Mouse (Mus musculus): ENCODE data around the gene Nup210.
"Not testable (repeated sequence)": the region's sequence is repeated elsewhere in the genome, so short reads cannot be mapped to it uniquely, and the experiment has no call there.

The Nup210 gene

DNA sequence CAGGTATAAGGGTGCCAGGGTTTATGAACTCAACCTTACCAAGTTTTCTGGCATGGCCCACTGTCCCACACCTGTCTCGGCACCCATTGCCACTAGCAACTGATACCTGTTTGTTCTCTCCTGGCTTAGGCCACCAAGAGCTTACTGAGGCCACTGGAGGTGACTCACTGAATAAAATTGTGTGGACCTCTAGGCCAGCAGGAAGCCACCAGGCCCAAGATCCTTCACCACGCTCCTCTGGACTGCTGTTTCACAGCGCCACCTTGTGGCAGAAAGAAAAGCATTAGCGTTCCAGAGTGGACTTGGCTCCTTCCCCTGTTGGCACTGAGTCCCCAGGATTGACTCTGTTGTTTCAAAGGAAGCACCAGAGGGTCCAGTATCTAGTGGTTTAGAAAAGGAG lies 23.2 kb upstream of the Nup210 start:
- DNase-seq (ENCODE audit: low spot score in 2 of 2): peak; percentile 79 to 80

DNA sequence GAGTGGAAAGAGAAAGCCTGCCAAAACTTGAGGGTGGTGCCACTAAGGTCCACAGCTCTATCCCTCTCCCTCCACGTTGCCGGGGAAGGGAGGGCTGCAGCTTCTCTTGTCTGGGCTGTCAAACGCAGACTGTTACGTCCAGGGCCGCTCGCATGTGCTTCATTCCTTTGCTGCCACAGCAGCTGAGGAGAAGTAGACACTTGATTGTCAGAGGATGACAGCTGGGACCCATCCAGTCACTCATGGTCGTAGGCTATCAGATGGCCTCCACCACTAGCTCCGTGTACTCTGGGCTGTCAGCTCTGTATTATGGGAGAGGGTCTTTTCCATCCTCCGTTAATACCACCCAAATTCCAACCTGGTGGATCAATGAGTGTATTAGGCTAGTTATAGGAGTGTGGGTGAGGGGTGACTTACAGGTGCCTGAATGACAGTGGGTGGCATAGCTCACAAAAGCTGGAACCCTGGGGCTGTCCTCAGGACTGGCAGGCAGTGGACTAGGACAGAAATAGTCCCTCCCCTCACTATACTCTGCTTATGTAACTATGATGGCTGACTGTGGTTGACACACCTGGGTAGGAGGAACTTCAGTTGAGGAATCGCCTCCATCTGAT lies 20.8 kb upstream of the Nup210 start:
- DNase-seq (ENCODE audit: low spot score in 2 of 2): no peak

DNA sequence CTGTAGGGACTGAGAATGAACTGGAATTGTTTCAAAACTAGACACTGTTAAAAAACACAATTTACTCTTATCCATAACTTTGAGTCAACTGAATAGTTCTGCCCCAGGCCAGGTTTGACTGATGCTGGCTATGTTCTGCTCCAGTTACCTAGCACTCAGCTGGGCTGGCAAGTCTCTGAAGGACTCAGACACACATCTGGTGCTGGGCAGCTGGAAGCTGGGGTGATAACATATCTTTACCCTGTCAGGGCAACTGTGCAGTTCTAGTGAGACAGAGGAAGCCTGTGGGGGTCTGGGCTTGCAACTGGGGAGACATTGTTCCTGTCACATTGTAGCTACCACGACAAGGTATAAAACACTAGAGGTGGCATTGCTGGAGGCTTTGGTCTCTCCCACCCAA lies 14.2 kb upstream of the Nup210 start:
- DNase-seq (ENCODE audit: low spot score in 2 of 2): no peak

DNA sequence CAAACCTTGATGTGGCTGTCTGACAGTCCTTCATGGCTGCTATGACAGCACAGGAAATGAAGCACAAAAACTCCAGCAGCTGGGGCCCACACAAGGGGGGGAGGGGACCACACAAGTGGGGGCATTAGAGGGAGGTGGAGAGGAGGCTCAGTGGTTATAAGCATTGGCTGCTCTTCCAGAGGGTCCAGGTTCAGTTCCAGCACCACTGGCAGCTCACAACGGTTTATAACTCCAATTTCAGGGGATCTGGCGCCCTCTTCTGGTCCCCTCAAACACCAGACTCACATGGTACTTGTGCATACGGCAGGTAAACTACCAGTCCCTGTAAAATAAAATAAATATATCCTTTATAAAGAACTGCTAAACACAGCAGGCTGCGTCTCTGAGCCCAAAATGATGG lies 12.4 kb upstream of the Nup210 start:
- DNase-seq (ENCODE audit: low spot score in 2 of 2): no peak

DNA sequence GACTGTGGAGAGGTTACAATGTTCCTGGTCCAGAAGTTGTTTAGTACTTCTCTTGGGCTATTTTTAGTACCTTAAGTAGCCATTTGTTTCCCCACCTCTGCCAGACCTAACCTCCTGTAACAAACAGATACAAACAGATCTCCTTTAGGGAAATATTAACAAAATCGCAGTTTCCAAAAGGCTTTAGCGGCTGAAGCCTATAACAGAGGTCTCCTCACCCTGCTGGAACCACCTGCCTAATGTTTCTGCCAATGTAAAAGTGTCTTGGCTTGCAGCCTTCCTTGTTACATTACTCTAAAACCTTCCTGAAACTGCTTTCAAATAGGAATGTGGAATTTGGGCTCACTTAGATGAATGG lies 8.6 kb upstream of the Nup210 start:
- DNase-seq (ENCODE audit: low spot score in 2 of 2): no peak

DNA sequence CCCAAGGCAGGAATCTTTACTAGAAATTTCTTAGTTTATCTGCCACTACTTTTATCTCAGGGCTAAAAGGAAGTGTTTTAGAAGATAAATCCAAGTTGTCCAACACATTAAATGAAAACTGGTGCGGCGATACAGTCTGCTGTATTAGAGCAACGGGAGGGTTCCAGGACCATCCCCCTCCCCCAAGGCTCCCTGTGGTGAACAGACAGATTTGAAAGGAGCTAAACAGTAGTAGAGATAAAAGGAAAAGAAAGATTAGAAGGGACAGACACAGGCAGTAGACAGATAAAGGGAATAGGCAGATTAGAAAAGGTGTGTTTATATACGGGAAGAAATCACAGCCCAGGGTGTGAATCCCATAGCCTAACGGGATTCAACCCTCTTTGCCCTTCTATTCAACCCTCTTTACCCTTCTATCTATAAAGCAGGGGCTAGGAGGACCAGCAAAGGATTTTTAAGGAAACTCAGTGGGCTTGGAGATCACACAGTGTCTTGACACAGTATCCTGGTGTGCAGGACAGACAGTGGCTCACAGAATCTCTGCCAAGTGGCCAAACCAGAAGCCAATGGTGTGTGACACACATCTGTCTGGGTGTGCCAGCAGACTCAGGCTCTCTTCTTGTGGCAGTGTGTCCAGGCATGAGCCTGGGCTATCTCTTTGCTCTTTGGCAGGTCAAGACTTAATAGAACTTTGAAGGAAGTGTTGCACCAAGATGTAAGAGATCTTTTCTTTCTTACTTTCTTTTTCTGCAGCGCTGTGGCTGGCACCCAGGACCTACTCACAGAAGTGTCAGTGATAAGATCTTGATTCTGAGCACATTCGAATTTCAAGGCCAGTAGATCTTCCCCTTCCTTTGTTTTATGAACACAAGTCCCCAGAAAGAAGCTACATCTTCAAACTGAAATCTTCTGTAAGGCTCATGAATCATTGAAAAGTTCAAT lies 7.9 kb upstream of the Nup210 start:
- no peak for DNase-seq (ENCODE audit: low spot score in 2 of 2)

DNA sequence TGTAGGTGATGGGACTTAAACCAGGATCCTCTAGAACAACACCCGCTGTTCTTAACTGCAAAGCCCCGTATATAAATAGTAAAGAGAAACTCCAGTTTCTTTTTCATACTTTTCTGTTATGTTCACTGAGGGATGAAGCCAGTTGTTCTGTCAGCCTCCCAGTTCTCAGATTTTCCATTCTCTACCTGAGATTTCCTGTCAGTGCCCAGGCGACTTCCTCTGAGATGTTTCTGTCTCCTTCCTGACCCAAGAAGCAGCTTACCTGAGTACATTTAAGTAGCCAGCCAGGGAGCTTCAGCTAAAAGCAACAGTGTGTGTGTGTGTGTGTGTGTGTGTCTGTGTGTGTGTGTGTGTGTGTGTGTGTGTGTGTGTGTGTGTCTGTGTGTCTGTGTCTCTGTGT lies 6.8 kb upstream of the Nup210 start:
- DNase-seq (ENCODE audit: low spot score in 2 of 2): no peak

DNA sequence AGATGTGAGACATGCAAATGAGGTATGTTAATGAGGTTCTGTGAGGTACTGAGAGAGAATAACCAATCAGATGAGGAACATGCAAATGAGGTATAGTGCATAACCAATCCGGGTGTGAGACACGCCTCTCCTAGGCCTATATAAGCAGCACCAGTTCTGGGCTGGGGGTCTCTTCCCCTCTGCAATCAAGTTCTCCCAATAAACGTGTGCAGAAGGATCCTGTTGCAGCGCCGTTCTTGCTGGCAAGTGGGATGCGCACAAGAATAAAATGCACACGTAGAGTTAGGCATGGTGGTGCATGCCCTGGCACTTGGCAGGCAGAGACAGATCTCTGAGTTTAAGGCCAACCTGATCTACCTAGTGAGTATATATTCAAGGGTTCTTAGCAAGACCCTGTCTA lies 4.5 kb upstream of the Nup210 start:
- not testable (repeated sequence) for DNase-seq (ENCODE audit: low spot score in 2 of 2)

DNA sequence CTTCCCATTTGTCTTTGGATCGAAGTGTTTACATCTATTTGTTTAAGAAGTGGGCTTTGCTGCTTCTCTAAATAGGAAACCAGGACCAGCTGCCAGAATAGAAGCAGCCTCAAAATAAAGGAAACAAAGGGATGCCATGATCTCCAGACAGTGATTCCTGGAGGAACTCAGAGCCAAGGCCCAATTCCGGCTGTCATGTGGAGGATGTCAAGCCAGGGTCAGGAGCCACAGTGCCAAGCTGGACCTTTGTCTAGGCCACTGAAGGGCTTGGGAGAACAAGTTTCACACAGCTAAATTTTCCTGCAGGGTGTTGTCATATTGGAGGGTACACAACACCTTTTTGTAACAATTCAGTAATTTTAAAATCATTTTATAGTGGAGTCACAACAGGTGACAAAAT lies 3.6 kb upstream of the Nup210 start:
- no peak for DNase-seq (ENCODE audit: low spot score in 2 of 2)

DNA sequence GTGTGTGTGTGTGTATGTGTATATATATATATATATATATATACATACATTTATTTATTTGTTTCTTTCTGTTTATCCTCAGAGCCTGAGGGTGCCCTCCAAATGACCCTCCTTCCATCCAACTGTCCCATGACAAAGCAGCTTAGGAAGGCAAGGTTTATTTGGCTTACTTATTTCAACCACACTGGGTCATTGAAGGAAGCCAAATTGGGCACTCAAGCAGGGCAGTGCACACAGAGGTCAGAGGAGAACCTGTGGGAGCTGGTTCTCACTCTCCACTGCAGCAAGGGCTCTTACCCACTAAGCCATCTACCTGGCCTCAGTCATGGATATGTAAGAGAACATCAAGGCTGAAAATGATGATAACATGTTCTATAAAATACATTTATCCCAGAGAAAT lies 1.9 kb upstream of the Nup210 start:
- no peak for DNase-seq (ENCODE audit: low spot score in 2 of 2)

DNA sequence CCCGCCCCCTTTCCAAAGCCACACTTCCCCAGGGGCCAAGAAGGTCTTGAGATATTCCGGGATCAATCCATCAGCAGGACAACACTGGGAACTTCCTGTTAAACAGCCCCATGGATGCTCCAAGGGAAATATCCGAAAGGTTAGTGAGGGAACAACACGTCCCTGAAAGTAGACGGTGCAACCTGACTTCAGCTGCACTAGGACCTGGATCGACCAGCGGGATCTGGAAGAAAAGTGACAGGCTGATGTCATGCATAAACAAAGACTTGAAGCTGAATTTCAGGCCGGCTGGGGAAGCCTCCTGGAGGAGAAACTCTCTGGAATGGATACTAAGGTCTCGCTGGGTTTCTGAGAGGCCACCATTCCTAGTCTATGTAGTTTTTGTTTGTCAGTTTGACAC lies 520 bp upstream of the Nup210 start:
- peak in 1 of 2 experiments; percentile 9 for DNase-seq (ENCODE audit: low spot score in 2 of 2)

DNA sequence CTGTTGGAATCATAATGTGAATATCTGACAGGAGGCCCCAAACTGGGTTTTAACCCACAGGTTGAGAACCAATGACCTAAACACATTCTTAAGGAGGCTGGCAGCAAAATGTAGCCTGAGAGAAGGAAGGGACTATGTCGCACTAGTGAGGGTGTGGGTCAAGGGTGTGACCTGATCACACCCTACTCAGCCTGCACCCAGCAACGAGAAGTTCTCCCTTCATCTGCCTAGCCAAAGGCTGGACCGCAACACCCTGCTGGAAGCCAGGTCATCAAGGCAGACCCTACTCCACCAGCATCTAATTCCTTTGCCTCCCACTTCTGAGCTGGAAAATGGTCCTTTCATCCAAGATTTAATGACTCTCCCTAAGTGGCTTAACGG lies 776 bp downstream of the Nup210 start:
- no peak for DNase-seq (ENCODE audit: low spot score in 2 of 2)

DNA sequence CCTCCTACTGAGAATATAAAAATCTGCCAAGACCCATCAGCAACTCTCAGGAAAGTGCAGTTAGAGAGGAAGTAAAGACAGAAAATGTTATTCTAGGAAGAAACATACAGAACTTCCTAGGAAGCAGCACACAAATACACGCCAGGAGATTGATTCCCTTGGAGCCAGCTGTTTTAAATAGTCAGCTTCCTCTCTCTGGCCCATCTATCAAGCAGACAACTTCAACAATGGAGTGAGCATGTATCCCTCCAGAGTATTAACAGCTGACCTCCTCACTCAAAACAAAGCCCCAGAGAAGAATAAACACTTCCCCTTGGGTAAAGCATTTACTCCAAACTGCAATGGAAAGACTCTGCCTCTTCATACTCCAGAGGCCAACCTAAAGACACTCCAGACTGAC lies 1.5 kb downstream of the Nup210 start:
- no peak for DNase-seq (ENCODE audit: low spot score in 2 of 2)

DNA sequence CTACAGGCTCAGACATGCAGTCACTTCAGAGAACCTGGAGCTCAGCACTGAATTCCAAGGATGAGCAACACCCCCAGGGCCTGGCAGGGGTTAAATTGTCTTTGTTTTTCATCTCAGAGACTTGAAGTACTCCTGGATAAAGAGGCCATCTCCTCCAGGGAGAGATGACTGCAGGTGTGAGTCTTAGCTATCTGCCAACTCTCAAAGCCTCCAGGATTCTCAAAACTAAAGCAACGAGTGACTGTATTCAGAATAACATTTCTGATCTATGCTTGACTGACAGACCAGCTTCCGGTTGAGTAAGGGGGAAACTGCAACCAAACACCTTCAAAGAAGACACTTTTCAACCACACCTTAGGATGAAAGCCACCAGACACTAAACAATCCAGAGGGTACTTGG lies 1.9 kb downstream of the Nup210 start:
- no peak for DNase-seq (ENCODE audit: low spot score in 2 of 2)

DNA sequence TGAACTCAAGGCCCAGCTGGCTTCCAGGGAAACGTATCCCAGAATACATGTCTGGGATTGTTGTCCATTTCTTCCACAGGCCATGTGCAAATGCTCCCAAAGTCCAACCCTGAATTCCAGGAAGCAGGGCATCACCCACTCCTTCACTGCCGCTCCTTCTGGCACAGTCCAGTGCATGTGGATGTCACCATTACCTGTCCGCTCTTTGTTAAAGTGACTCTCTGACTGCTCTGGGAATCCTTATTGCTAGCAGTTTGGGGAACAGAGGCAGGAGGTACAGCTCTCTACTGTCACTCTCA lies 4.7 kb downstream of the Nup210 start:
- DNase-seq (ENCODE audit: low spot score in 2 of 2): no peak

DNA sequence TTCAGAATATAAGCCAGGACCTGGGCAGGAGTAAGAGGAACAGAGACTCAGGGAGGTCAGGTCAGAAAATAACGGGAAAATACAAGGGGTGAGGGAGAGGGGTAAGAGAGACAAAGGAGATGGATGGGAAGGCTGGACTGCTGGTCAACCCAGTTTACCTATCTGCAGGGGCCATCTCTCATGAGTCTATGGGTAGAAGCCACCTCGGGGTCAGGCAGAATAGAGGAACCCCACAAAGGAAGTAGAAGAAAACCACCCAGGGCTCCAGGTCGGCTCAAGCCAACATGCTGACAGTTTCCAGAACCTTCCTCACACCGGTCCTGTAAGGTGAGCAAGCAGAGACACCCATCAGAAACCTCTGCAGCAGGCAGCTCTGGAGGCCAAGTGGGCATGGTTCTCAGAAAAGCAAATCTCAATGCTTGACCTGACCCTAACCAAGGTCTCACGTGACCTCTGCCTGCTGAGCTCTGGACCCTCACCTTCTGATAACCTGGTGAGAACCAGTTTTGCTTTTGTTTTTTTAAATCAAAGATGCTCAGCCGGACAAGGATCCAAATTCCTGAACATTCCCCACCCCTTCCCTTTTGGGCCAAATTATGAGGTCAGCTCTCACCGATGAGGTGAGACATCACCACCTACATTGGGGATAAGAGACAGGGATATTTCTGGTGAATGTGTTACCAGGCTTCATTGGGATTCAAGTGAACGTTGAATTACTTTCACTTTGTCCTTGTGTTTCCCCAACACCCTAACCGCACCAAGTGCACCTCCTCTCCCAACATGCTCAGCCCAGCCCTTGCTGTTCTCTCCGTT lies 5.3 kb downstream of the Nup210 start:
- DNase-seq (ENCODE audit: low spot score in 2 of 2): no peak

DNA sequence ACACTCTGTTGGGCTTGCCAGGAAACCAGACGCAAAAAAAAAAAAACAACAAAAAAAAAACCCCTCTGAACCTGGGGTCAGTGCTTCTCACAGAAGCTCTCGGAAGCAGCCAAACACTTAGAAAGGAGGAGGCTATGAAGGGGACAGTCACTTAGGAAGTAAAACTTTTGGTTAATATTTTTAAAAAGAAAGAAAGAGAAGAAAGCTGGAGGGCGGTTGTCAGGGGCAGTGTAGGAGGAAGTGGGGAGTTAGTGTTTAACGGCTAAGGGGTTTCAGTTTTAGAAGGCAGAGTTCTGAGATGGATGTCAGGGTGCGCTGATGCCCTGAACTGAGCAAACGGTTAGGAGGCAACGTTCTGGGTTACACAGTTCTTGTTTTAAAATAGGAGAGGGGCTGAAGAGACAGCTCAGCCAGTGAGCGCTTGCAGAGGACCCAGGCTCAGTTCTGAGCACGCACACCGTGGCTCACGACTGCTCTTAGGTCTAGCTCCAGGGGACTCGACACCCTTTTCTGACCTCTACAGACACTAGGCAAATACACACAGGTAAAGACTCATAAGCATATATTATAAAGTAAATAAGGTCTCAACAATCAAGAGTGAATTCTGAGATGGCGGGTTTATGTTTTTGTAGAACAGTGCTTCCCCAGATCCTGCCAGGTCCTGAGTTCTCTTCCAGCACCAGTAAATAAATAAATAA lies 6.2 kb downstream of the Nup210 start:
- no peak for DNase-seq (ENCODE audit: low spot score in 2 of 2)

DNA sequence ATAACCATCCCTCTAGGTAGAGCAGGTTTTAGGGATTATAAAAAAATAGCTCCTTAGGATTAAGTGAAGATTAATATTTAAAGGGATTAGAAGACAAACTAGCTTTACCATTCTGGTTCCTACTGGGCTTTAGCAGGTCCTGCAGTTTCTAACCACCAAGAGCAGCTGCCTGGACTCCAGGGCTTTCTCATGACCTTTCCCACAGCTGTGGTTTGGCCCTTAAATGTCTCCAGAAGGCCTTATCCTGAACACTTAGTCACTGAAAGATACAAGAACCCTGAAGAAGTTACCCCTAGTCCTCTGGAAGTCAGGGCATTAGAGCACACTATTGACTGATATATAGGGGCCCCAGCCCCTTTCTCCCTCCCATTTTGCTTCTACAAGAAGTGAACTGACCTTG lies 7.1 kb downstream of the Nup210 start:
- DNase-seq (ENCODE audit: low spot score in 2 of 2): no peak

DNA sequence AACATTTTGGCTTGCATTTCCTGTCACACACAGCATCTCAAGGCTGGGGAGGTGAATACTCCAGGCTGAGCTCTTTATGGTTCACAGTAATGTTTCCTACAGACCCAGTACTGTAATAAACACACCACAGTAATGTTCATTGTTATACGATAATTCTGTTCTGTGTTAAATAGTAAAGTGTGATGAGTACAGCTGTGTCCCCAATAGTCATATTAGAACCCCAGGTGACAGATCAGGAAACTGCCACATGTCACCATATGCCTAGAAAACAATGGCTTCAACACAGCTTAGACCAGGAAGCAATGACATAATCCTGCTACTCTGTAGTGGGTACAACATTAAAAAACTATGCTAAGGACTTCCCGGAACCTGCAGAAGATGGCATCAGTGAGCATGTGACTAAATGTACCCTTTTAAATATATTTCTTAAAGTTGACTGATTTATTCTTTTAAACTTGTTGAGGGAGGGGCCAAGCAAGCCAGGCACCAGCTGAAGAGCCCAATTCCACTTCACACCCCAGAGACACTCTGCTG lies 7.6 kb downstream of the Nup210 start:
- DNase-seq (ENCODE audit: low spot score in 2 of 2): no peak

DNA sequence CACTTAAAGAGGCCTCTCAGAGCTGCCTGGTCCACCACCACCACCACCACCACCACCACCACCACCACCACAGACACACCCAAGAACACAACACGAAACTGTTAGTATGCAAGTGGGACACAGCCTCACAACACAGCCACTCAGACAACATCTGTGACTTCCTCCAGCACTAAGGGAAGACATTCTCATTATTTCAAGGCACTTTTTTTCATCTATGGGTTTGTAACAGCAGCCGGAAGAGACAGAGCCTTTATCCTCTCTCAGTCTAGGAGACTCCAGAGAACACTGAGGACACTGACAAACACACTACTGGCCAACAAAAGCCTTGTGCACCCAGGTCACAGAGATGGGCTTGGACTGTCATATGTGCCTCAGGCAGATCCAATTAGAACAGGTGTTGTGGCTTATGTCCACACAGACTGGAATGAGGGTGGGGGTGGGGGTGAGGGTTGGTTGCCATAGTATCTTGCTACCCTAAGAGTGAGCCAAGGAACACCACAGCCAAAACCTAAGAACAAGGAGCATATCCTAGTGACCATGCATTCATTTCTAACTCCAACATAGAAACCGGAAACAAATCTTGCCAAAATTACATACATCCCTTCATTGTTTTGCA lies 8.2 kb downstream of the Nup210 start:
- DNase-seq (ENCODE audit: low spot score in 2 of 2): no peak

DNA sequence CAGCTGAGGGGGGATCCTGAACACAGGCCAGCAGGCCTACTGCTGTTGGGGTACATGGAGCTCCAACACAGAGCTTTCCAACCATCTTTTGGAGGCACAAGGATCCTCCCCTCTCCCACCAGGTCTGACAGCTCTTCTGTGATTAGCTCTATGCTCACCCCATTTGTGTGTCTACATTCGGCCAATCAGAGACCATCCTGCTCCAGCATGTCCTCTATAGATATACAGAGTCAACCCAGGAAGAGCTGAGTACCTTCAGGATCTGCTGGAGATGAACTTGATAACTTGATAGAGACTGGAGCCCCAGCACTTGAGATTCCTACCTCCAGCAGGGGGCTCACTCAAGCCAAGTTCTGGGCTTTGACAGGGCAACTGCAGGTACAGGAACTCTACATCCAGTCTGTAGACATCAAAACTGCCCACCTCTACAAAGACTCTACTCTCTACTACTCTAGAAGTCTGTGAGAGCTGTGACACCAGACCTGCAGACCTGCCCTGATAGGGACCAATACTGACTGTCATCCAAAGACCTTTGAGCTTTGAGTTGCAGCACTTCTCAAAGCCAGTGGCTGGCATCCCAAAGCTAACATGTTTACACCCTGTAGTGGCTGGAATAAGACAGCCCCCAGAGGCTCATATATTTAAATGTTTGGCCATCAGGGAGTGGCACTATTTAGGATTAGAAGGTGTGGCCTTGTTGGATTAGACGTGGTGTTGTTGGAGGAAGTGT lies 11.1 kb downstream of the Nup210 start:
- DNase-seq (ENCODE audit: low spot score in 2 of 2): no peak
